Mouse (Mus musculus) CD4-positive, CD25-positive, alpha-beta regulatory T cell, adult 4 months (primary cell): ENCODE data around the gene Ggt7. TPM values are rescaled to one million over a fixed set of nuclear protein-coding genes. Genes with fewer than 3 reads are reported as not detected.

Source experiments
- ATAC-seq: one replicate; pipeline ENCODE4 v1.8.0; 2017
- polyA plus RNA-seq, 2 experiments: library from polyadenylated mRNA; unstranded; fragments of 100-300 nt; shearing (Covaris generic); gene quantifications; one replicate each; pipeline ENCODE4 v1.2.1; 2017

Gene Ggt7
- 10 to 100 TPM; 15.7 to 28.5 TPM for polyA plus RNA-seq

DNA sequence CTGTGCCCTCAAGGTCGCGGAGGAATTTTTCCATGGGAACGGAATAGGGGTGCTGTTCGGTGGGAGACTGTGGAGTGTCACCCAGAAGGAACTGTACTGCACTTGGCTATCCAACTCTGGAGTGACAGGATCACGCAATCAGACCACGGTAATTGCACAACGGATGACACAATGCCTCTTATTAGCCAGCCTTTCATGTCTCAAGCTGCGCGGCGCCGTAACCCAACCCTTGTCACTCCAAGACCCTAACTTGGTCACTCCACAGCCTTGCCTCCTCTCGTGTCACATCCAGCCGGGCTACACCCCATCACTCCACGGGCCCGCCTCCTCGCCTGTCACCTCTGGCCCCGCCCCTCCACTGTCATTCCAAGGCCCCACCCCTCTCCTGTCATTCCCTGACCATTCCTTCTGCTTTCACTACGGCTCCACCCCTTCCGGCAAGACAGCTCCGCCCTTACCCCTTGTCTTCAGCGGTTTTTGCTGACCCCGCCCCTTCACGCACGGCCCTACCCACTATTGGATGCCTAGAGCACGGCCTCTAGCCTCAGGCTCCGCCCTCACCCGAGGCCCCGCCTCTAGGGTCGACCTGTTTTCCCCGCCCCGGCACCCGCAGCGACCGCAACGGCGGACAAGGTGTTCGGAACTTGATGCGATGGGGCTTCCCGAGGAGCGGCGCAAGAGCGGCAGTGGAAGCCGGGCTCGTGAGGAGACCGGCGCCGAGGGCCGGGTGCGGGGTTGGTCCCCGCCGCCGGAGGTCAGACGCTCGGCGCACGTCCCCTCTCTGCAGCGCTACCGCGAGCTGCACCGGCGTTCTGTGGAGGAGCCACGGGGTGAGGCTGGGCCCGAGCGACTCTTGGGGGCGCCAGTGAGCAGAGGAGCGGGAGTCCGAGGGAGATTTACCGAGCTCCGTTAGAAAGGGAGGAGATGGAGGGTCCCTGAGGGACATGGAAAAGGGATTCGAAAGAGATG is at the start of gene Ggt7, which contains the start of gene Acss2:
Ggt7 (minus strand) TSS at position 783 of the 969 bp plus-strand sequence.
Acss2 (plus strand) TSS at position 494 of the 969 bp plus-strand sequence.
- peak; percentile 91 for ATAC-seq

DNA sequence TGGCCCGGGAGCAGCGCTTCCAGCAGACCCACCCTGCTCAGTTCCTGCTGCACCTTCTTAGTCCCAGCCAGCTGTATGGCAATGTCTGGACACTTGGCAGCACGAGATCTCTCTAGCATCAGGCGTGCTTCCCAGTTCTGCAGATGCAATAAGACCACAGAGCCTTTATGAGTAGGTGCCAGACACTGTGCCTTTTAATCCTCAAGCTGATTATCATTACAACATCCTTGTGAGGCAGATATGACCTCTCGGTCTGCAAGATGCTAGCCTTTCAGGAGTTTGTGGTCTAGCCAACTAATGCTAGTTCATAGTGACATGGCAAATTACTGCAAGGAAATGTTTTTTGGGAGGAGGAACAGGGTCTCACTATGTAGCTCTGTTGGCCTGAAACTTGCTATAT is 49.7 kb upstream of the Ggt7 start:
- no peak for ATAC-seq

DNA sequence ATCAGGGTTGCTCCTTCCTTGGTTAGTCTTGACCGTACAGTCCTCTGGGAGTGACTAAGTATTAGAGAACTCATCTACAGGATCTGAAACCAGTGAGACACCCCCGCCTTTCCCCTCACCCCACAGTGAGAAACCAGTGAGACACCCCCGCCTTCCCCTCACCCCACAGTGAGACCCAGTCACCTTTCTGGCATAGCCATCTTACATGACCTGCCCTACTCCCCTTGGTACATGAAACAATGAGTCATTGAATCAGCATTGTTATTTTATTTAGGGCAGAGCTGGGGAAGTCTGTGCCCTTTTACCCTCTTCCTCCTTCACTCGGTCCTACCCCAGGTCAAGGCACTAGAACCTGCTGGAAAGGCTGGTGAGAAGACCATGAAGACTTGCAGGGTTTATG is 44.9 kb upstream of the Ggt7 start:
- no peak for ATAC-seq

DNA sequence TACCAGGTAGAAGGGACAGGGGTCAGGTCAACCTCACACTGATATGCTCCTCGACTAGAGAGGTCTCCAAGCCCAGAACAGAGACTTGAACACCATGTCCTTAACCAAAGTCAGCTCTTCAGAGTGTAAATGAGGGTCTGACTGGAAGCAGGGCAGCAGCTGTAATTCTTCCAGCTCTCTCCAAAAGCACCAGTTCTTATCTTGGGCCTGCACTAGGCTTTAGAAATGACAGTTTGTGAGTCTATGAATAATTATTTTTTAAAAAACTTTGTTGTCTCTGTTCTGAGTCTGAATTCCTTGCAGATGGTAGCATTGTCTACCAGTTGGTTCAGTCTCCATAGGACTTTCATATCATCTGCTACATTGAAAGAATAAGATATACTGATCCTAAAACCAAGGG is 44.2 kb upstream of the Ggt7 start:
- no peak for ATAC-seq

DNA sequence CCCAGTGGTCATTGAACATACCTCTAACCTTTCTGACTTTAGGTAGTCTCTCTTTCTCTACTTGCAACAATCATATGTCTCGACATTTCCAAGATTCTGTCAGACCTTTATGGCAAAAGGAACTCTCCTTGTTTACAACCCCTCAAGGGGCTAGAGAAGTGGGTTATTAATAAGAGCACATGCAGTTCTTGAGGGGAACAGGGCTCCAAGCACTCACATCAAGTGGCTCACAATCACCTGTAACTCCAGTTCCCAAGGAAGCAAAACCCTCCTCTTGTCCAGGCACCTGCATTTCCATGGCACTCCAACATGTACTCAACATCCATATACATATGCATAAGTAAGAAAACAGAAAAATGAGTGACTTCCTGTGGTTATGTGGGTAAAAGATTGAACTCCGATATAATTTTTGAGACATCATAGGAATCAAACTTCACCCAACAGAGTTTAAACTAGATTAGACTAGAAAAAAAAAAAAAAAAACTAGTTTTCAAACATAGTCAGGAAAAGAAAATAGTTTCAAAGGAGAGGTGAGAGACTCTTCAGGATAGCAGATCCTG is 36.5 kb upstream of the Ggt7 start:
- ATAC-seq, result peak; percentile 64

DNA sequence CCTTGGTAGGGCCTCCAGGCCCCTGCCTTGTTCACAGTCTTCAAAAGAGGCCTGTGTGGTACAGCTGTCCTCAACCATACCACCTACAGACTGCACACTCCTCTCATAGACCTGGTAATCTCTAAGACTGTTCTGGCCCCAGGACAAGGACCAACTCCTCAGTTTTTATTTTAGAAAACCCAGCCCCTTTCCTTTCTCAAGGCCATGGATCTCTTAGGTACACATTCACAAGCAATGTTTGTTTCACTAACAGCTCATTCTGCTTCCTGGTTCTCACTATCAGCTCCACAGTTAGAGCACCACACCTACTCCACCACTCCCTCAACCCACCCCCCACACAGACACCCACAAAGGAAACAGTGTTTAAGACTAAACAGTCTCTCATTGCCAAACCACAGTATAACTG is 34.9 kb upstream of the Ggt7 start:
- peak; percentile 91 for ATAC-seq

DNA sequence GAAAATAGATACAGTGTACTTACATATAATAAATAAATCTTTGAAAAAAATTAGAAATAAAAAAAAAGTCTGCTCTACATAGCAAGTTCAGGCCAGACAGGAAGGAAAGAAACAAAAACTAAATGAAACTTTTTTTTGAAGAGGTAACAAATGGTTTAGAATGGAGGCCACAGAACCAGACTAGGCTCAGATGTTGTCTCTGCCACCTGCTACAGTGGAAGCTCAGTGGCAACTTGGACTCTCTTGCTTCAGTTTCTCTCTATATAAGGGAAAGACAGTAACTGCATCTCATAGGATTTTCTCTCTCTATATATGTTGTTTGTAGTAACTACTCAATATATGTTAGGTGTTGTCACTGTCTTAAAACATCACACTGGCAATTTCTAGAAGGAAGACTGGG is 34.3 kb upstream of the Ggt7 start:
- ATAC-seq, result no peak

DNA sequence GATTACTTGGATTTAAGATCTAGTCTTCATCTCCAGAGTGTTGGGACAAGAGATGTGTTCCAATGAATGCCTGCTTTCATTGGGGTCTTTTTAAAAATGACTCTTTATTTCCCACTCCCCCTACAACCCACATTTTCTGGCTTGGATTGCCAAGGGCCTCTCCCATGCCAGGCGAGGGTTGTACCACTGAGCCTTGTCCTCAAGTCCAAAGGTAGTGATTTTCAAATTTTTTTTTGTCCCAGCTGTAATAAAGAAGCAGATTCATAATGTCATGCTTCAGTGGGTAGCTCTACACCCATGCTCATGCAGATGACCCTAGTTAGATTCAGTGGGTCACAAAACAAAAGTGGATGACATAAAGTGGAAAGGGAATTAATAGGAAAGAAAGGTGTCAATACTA is 28.9 kb upstream of the Ggt7 start:
- no peak for ATAC-seq

DNA sequence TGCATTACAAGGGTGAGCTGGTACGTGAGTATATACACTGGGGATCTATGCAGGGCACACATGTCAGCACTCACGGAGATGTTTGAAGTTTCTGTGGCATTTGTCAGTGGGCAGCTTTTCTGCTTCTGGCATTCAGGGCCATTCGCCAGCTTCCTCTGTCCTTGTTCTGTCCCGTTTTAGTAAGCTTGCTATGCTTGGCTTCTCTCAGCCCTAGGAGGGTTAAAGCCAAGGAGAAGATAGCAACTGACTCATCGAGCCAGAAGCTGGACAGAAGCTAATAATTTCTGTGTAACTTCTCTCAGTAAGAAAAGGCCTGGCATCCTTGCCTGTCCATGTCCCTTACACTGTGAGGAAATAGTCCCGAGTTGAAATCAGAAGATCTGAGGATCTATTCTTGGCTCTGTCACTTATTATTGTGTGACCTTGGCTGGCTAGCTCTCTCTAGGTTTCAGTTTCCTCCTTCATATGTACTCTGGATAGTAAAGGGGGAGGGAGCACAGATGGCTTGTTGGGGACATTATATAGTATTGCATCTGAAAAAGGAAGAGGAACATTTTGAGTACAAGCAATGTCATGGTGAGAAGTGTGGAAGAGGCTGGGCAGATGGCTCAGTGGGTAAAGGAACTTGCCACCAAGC is 22.9 kb upstream of the Ggt7 start:
- no peak for ATAC-seq

DNA sequence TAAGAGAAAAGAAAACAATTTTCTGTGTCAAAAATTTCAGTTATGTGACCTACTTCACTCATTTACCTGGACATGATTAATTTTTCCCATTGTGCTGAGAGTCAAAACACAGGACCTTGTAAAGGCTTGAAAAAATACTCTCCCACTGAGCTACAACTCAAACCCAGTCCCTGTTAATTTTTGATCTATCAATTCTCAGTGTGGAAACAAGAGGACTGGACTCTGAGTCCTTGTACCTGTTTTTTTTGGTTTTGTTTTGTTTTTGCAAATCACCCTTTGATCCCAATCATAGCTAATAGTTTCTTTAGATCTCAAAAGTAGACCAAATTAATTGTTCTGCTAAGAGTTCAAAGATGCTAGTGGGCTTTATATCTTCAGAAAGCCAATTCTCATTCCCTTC is 21.7 kb upstream of the Ggt7 start:
- no peak for ATAC-seq

DNA sequence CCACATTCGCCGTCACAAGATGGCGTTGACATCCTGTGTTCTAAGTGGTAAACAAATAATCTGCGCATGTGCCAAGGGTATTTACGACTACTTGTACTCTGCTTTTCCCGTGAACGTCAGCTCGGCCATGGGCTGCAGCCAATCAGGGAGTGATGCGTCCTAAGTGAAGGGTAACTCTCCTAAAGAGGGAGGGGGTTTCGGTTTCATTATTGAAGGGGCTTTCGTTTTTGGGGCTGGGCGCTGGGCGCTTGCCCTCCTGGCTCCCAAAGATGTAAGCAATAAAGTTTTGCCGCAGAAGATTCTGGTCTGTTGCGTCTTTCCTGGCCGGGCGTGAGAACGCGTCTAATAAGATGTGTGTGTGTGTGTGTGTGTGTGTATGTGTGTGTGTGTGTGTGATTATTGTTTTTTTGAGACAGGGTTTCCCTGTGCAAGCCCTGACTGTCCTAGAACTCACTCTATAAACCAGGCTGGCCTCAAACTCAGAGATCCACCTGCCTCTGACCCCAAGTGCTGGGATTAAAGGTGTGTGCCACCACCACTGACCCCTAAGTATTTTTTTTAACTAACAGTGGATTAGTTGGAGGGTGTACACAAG is 20.5 kb upstream of the Ggt7 start:
- peak; percentile 64 for ATAC-seq

DNA sequence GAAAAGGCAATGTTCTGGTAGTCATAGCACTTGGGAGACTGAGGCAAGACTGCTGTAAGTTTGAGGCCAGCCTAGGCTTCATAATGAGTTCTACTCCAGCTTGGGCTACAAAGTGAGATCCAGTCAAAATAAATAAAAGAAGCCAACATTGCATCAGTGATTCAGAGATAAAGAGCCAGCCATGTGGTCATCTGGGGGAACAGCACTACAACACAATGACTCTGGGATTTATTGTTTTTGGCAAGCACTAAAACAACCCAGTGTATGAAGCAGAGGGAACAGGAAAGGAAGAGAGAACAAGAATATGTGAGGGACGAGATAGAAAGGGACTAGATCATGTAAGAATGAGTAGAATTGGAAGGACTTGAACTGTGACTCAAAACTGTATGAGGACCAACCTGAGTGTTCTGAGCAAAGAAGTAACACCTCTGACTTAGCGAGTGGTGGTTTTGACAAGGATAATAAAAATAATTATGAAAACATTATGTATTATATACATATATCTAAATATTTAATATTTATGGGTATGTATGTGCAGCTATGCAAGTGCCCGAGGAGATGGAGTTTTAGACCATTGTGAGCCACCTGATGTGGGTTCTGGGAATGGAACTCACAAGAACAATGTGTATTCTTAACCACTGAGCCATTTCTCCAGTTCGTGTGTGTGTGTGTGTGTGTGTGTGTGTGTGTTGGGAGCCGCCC is 19.9 kb upstream of the Ggt7 start:
- ATAC-seq, result peak; percentile 74

DNA sequence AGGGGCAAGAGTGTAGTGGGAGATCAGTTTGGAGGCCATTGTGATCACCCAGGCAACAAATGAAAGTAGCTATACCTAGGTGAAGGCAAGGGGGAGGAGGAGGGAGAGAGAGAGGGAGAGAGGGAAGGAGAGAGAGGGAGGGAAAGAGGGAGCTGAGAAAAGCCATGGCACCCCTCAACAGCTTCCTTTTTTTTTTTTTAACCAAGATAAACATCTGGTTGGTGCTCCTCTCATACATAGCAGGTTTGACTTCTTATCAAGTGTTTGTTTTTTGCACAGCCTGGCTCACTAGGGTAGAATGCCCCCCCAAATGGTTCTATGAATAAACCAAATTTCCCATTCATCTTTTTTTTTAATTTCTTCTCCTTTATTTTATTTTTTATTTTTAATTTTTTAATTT is 18.3 kb upstream of the Ggt7 start:
- no peak for ATAC-seq

DNA sequence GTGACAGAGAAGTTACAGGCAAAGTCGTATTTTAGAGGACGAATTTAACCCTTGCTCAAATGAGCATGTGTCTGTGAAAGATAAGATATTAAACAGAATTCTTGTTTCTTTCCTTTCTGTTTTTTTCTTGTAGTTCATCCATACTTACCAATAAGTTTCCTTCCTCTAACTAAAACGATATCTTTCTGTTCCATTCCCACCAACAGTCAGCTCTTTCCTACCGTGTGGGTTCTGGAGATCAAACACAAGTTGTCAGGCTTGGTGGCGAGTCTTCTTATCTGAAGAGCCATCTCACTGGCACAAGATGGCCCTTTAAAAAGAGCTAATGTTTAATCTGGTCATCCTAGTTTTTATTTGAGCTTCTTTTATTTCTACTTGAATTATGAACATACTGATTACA is 9.3 kb upstream of the Ggt7 start:
- no peak for ATAC-seq

DNA sequence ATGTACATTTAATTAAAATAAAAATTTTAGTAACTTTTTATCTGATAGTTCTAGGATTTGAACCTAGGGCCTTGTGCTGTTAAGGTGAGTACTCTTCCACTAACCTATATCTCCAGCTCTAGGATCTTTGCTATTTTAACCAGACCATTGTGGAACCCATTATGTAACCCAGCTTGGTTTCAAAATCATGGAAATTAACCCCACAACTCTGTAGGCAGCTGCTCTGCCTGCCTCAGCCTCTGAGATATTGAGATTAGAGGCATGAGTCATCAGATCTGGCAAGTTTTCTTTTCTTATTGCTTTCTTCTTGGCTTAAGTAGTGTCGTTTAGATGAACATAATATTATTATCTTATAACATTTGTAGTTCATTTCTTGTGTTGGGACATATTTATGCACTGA is 6.3 kb upstream of the Ggt7 start:
- no peak for ATAC-seq

DNA sequence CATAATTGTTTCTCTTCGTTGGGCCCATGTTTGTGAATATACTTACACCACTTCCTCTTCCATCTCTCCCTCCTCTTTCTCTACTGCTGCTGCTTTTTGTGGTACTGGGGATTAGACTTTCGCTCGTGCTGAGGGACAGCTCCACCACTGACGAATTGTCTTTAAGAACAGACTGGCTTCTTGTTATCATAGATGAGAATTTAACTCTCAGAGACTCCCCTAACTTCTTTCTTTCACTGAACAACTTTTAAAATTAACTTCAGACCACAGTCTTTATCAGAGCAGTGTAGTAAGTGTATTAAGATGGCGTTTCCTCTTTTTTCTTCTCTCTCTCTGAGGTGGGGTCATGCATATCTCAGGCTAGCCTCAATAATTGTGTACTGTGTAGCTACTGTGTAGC is 5.7 kb upstream of the Ggt7 start:
- no peak for ATAC-seq

DNA sequence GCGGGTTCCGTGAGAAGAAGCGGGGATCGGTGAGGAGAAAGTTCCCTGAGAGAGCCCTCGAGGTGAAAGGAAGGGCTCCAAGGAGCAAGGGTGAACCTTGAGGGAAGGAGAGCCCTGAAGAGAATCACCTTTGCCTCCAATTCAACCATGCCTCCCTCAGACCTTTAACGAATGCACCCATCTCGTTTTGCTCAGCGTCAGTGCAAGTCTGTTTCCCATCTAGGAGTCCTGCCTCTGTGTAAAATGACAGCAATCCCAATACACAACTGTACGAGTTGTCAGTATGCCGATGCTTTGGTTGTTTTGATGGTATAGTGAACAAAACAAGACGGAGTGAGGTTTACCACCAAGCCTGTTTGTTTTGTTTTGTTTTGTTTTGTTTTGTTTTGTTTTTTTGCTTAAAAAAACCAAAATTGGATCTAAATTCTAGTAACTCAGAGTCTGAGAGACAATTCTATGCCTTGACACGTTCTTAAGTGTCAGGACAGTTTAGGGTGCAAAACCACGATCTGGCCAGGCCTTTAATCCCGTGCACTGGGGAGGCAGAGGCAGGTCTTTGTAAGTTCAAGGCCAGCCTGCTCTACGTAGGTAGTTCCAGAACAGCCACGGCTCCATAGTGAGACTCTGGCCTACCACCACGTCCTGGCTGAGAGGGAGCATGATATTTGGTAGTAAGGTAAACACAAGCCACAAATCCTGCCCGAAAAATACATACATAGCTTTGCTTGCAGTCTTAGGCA is 664 bp upstream of the Ggt7 start:
- no peak for ATAC-seq

DNA sequence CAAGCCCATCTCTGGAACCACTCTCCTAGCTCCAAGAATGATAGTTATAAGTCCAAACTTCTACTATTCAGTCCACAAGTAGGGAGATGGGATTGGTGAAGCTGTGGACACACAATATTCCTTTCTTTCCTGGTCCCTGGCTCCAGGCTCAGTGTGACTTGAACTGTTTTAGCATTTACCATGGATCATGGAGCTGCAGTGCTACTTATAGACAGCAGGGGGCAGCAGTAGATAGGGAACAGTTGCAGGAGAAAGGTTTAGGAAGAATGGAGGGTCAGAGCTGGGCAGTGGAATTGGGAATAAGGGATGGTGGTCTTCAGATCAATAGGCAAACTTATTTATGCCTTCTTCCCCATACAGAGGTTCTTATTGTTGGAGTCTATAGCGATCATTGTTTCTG is 2.1 kb downstream of the Ggt7 start:
- no peak for ATAC-seq

DNA sequence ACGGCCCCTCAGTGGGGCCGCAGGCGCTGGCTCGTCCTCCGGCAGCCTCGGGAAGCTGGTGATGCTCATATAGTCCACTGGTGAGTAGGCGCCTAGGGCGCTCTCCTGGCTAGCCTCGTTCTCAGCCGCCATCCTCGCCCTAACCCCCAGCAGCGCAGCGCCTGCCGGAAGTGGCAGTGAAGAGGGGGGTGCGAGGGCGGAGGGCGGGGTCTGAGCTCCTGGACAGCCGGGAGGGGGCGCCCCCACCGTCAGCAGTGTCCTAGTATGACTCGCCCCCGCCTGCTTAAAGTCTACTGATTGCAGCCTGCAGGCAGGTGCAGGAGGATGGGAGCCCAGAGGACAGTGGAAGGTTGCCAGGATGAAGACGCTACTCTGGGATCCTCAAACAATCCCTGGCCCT is 3.4 kb downstream of the Ggt7 start:
- peak; percentile 49 for ATAC-seq

DNA sequence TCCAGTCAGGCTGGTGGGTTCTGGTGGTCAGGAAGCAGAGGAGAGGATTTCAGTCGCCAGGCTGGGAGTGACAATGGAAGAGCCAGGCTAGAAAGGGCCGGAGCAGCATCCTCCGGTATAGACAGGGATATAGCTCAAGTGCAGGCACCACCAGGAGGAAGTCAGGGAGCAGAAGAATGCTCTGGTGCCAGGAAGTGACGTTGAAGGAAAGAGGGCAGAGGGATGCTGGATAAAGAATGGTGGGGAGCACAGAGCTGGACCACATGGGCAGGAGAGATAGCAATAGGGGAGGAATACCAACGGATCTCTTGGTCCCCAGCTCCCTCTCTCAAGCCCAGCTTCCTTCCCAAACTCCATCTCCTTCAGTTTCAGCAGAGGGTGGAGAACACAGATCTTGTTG is 4.5 kb downstream of the Ggt7 start:
- ATAC-seq, result no peak

DNA sequence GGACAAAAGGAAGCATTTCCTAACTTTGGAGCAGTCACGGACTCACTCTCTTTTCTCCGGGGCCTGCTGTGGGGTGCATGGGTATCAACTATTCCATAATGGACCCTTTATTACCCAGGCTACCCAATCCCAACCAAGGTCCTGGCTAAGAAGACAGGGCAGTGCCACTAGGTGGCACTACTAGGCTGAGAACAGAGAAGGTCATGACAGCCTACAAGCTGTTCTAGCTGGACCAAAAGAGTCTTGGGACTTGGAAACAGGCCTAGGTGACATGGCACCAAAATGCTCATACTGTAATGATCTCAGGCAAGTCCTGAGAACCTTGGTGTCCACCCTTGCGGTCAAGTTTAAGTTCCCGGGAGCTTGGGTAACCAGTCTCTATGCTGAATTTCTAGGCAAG is 5.6 kb downstream of the Ggt7 start:
- peak; percentile 46 for ATAC-seq
